Mouse (Mus musculus) layer of hippocampus, postnatal 14 days (tissue): ENCODE measurements at regions not wholly inside any gene's neighbourhood (a gene's known extent, or its start where the extent isn't known, plus 50 kb on each side); places are given as distances from the start of the nearest gene placed in this dataset.

Experiments
- DNase-seq, 2 experiments: peaks; one replicate each; pipeline ENCODE4 v3.0.0; 2021 to 2022; ENCODE audit warnings: low spot score in 2 of 2, mixed read lengths in 1 of 2

DNA sequence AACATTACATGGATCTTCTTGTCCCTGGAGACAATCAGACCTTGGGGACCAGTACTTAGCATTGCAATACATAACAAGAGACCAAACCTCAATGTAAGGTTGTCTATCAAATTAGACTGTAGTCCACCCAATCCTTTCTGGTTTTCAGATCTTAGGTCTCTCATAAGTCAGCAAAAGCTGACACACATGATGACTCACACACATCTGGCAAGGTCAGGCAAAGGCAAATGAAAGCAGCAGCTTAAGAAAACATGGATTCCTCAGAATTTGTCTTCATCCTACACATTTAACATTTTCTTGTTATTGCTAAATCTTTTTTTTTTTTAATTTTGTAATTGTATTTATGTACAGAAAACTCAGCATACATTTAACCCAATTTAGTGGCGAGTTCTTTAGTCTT, 52.0 kb downstream of the Gm11983 start:
- no peak for DNase-seq

DNA sequence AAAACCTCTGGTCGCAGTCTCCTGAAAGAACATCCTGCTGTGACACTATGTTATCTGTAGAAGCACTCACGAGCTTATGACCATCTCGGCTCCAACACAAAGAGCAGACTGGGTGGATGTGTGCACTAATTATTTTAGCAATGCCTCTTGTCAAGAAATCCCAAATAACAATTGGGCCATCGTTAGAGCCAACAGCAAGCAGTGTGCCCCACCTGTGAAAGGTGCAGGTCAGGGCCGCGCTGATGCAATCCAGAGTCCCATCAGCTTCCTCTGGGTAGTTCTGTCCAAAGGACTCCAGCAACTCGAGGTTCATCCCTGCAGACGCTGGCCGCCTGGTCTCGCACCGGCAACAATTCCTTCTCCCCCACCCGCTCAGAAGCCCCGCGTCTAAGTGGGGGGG, 54.6 kb downstream of the Gm11983 start:
- DNase-seq, result no peak

DNA sequence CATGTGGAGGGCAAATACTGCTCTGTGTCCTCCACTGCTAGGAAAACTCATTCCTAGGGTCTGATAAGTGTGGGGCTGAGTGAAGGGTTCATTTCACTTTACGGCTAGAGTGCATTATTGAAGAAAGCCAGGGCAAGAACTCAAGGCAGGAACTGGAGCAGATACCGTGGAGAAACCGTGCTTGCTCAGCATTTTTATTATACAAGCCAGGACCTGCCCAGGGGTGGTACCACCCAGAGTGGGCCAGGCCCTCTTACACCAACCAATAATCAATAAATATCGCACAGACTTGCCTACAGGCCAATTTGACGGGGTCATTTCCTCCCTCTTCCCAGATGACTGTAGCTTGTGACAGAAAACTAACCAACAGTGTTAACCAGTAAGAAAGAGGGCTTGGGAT, 57.7 kb downstream of the Gm11983 start:
- no peak for DNase-seq

DNA sequence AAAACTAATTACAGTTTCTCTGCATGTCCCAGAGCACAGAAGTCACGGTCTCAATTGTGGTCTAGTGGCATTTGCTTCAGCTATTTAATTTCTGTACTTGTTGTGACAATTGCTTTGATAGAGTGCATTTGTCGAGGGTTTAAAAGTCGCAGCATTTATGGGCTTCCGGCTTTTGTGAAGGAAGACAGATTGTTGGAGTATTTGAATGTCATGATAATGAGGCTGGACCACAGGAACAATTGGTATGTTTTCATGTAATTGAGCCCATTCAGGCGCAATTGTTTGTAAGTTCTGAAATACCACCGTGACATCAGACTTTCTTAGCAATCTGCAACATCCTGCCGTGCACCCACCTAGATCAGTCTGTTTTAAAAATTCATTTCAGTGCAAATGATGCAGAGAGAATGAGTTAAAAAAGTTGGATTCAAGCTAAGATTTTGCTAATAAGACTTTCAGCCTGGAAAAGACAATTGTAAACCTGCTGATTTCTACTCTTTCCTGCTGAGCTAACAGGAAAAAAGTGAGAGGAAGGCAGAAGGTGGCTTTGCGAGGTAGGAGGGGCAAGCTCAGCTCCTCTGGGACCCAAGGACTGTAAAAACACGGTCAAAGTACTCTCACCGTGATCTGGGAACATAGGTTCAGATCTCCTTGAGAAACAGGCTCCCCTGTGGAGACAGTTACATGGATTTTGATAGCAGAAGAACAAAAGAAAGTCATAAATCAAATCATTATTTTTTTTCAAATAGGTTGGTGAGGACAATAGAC, 58.7 kb downstream of the Gm11983 start:
- DNase-seq, result no peak

DNA sequence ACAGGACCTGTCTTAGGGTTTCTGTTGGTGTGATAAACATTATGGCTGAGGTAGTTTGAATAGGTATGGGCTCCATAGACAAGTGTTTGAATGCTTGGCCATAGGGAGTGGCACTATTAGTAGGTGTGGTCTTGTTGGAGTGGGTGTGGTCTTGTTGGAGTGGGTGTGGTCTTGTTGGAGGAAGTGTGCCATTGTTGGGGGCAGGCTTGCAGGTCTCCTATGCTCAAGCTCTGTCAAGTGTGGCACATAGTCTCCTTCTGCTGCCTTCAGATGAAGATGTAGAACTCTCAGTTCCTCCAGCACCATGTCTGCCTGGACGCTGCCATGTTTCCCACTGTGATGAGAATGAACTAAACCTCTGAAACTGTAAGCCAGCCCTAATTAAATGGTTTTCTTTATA, 59.9 kb downstream of the Gm11983 start:
- DNase-seq, result no peak

DNA sequence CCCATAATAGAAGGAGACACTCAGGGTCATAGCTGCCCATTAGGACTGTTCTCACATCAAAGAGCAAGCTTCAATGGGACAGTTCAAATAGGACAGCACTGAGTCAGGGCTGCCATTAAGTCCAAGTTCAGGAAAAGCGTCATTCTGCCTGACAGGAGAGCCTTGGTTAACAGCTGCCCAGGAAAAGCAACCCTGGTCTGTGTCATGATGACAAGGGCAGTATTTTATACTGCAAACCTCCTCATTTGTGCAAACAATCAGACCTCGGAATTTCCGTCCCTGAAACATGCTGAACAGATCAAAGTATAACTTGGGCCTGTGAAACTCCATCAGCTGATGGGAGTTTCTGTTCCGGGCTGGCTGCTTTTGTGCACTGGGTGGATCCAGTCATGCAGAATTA, 62.8 kb downstream of the Gm11983 start:
- DNase-seq, result no peak

DNA sequence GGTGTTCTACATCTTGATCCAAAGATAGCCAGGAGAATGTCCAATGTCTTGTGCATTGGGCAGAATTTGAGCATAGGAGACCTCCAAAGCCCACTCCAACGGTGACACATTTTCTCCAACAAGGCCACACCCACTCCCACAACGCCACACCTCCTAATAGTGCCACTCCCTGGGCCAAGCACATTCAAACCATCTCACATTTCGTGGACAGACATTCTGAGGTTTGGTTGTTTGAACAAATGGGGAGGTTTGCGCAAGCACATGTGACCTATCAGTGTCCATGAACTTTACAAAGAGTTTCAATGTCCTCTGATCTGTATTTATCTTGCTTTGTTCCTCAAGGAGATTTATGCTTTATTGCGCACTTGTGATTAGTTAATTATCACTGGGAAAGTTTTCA, 63.5 kb downstream of the Gm11983 start:
- DNase-seq, result no peak

DNA sequence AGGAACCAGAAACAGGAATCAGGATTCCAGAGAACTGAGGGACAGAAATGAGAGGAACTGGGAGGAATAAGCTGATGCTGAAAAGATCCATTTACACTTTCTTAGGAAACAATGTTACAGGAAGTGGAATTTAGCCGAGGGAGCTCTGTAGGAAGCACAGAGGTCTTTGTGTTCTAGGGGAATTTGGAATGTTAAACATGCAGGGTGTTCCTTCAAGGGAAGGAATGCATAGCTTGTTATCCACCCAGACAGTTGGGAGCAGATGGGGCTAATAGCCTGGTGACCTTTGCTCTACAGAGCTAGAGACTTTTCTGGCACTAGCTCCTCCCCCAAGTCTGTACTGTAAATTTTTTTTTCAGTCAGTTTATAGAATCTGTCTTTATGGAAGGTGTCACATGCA, 64.1 kb downstream of the Gm11983 start:
- no peak for DNase-seq

DNA sequence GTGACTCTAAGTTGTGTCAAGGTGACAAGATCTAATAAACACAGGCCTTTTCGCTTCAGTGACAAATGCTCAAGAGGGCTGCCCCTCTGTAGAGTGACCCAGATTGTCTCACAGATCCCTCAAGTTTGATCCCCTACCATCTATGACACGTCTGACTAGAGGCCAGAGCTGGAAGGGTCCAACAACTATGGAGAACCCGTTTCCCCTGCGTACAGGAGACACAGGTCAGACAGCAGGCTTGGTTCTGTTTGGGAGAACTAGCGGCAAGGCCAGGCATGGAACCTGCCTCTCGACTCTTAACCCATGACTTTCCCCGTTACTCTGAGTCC, 68.1 kb downstream of the Gm11983 start:
- no peak for DNase-seq

DNA sequence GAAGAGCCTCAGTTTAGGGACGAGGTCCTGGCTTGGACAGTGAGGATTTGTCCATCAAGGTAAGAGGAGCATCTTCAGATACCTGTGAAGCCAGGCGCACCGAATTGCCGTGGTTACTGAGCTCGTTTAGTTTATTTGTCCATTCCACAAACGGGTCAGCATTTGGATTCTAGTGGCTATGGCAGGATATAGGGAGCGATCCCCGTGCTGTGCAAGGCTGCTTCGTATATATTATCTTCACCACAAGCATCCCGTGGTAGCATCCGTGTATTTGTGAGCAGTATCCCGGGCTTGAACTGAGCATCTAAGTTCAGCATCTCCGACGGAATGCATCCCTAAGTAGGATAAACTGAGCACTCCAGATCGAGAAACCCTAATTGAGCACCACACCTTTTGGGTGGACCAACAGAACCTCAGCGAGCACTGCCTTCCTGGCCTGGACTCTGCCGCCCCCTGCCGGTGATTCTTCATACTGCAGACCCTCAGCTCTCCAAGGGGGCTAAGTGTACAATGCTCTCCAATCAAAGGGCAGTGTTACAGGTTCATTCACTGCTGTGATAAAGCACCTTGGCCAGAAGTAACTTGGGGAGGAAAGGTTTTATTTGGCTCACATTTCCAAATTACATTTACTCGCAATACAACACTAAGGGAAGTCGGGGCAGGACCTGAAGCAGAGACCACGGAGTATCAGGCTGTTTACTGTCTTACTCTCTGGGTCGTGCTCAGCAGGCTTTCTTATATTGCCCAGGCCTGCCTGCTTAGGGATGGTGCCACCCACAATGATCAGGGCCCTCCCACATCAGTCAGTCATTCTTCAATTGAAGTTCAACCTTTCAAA, 68.6 kb downstream of the Gm11983 start:
- peak; percentile 73 to 74 for DNase-seq

DNA sequence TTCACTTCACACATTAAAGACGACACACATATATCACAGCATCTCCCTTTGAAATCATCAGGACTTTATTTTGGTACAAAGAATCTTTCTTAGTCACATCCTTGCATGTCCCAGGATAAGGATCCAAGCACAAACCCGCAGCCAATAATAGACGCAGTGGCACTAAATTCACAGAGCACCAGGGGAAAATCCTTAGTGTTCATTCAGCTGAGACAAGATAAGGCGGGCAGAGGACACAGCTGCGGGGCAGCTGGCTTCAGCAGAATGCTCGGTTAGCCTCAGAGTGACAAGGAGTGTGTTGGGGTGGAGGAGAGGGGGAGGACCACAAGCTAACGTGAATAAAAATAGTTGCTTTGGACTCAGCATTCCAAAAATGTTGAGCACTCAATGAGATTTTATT, 70.7 kb downstream of the Gm11983 start:
- no peak for DNase-seq

DNA sequence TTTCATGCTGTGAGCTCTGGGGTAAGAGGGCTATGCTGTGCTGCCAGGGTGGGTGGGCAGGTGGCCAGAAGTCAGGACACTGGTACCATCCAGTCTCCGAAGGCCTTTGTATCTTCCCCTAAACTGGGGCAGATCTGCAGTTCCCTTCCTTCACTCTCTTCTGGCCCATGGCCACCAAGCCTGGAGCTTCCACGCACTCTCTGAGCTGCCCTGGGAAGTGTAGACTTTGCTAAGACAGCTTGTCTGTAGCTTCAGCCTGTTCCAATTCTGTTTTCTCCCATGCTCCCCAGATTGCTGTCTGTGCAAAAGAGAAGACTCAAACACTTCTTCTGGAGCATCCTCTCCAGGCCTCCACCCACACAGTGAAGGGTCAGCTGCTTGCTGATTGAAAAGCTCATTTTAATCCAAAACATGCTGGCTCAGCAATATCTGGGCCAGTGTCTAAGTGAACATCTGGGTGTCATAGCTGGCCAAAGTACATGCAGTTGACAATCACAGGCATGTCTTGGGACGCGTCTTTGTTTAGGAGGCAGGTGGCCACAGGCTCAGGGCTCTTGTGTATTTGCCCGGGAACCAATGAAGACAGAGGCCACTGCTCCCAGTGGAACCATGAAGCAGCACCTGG, 72.0 kb downstream of the Gm11983 start:
- peak; percentile 11 to 15 for DNase-seq

DNA sequence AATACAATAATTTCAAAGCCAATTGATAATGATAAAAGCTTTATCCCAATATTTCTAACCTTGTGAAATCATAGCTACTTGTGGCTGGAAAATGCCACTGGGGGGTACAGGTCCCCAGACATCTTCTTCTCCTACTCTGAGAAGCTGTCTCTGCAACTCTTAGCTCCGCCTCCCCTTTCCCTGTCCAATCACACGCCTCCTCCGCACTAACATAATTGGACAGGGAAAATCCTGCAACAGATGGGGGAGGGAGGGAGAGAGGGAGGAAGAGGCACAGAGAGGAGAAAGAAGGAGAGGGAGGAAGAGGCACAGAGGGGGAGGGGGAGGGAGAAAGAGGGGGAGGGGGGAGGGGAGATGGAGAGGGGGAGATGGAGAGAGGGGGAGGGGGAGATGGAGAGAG, 73.3 kb downstream of the Gm11983 start:
- DNase-seq, result no peak

DNA sequence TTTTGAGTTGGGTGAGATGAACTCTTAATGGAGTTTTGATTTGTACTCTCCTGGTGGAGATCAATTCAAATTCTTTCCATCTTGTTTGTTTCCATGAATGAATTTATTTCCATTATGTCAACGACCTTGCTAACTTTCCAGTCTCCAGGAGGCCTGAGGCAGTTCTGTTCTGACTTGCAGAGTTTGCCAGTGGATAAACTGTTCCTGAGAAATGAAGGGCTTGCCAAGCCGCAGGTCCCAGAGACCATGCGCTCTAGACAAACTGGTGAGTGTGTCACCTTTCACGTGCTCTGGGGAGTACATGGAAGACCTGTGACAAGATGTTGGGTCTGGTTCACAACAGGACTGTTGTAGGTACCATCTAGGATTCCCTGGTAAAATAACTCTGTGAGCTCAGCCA, 74.5 kb downstream of the Gm11983 start:
- no peak for DNase-seq

DNA sequence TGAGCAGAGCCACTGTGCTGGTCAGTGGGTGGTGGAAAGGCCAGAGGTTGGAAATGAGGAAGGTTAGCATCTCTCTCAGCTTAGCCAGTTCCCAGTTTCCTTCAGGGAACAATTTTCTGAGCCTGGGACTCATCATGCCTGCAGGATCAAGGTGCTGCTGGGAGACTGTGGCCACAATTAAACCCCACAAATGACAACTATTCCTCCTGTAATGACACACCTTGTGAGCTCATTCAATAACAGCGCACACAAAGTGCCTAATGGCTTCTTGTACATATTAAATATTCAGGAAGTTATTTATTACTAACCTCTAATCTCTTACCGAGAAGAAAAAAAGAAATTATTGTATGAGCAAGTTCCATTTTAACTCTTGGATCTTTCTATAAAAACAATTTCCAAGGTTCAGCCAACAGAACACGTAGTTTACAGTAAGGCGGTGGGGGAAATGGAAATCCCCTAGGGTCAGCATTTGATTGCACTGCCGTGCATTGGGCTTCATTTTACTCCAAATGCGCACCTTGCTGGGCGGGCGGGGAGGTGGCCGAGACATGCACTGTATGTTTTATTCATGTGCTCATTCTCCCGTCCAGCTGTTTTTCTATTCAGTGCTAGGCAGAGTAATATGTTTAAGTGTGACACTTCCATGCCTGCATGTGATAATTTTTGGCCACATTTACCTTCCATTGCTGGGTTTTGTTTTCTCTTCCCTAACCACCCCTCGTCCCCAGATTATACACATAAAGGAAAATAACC, 75.4 kb downstream of the Gm11983 start:
- DNase-seq, result no peak

DNA sequence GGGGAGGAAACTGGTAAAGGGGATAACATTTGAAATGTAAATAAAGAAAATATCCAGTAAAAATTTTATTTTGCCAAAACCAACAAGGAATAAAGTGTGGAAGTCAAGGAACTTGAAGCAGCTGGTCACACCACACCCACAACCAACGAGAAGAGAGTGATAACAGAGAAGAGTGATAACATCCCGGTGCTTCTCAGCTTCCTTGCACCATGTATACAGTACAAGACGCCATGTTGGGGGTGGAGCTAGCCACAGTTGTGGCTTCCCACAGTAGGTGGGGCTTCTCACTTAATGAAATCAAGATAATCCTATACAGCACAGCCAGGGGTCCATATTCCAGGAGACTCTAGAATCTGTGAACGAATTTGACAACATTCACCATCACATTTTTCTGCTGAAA, 77.9 kb downstream of the Gm11983 start:
- DNase-seq, result no peak

DNA sequence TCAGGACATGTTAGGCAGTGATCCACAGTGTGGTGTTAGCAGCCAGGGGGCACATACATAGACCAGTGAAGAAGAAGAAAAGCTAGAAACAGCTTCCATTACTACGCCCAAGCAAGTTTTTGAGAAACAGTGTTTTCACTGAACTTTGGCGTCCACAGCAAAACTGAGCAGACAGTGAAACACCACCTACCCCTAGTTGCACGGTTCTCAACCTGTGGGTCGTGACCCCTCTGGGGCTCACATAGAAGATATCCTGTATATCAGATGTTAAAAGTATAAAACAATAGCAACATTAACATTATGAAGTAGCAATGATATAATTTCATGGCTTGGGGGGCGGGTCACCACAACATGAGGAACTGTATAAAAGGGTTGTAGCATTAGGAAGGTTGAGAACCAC, 81.1 kb downstream of the Ramp3 start:
- no peak for DNase-seq

DNA sequence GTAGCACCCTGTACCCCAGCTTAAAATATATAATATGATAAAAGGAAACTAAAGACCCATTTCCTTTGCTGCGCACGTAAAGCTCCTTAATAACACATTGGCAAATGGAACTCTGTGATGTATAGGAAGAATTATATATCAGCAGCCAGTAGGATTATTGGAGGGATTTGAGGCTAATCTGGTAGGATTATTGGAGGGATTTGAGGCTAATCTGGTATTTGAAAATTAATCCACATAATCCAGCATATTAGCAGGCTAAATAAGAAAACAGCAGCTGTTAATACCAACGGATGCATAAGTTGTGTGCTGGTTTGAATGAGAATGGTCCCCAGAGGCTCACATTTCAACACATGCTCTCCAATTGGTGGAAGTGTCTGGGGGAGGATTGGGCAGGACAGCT, 80.3 kb downstream of the Ramp3 start:
- no peak for DNase-seq

DNA sequence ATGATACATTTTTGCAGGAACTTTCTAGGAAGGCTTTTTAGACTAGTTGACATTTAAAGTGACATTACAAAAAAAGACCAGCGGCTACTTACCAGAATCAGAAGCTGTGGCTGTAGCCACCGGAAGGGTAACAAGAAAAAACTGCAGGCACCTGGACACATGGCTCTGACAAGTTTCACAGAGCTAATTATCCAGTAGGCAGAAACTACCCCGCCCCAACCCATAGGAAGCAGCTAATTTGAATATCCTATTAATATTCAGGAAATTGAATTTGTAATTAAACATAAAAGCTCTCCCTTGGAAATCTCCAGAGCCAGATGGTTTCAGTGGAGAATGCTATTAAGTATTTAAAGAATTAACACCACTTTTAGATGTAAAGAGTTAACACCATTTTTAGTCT, 79.8 kb downstream of the Ramp3 start:
- no peak for DNase-seq

DNA sequence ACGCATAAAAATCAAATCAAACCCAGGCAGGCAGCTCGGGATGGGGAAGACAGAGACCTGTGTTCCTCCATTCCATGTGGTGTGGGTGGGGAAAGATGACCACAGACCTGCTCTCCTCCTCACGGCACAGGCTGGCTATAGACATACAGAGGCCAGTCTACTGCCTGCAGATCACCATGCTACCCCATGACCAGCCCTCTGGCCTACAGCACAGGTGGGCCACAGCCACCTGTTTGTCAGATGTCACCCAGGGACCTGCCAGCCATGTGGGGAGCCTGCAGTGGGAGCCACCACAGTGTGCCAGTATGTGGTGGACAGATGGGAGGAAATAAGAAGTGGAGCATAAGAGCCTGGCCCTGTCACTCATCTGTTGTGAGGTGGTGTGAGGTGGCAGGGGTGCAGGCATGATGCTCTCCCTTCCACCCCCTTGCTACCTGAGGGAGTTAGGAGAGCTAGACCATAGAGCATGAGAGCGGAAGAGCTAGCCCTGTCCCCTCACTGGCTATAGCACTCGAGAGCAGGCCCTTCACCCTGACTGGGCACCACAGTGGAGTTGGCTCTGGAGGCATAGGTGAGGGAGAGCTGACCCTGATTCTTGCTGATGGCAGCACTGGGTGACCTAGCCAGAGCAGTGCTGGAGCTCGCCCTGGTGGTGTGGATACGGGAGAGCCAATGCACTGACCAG, 76.6 kb downstream of the Ramp3 start:
- no peak for DNase-seq

DNA sequence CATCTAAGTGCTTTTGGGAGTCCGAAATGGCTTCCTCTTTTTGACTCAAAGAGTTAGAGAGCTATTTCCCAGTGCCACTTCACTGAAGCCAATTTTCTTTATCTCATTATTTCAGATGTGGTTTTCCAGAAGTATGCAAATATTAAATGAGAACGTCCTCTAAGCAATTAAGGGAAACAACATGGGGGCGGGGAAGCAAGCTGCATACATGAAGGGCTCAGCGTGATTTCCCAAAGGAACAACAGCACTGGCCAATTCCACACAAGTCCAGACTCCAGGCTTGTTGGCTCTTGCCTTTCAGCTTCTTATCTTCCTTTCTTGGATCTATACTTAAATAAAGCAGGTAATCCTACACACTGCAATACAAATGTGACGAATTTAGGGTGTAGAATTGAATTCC, 73.2 kb downstream of the Ramp3 start:
- DNase-seq, result no peak
